Mouse (Mus musculus) CH12.LX (cell line): ENCODE measurements around the gene Zfp423. TPM values are rescaled to one million over a fixed set of nuclear protein-coding genes. Genes with fewer than 3 reads are reported as not detected.

Source experiments
- DNase-seq: peaks from one replicate; pipeline ENCODE4 v3.0.0-alpha.2; 2013; ENCODE audit errors: extremely low read depth
- H3K27ac ChIP-seq: 2 replicates; pipeline ENCODE4 v1.5.1; 2012; ENCODE audit warnings: low read depth, mild to moderate bottlenecking, control low read depth, moderate library complexity; ENCODE audit not compliant: insufficient read depth
- H3K27me3 ChIP-seq: replicated peaks from 2 replicates; pipeline ENCODE3; 2012; ENCODE audit warnings: inconsistent platforms
- H3K36me3 ChIP-seq, 2 experiments: replicated peaks in 1 of 2; 2 replicates each; pipeline versions ENCODE3 to v1.6.1; 2012; ENCODE audit warnings: inconsistent platforms in 1 of 2, low read length in 1 of 2, mild to moderate bottlenecking in 1 of 2, mixed read lengths in 1 of 2, moderate library complexity in 1 of 2; ENCODE audit not compliant: control insufficient read depth in 1 of 2, insufficient read depth in 1 of 2
- H3K4me1 ChIP-seq, 2 experiments: 2 replicates each; pipeline ENCODE4 v1.6.1; 2012; ENCODE audit warnings: inconsistent platforms in 1 of 2, moderate library complexity in 1 of 2; ENCODE audit not compliant: insufficient read depth in 2 of 2, control insufficient read depth in 1 of 2
- H3K4me2 ChIP-seq: 2 replicates; pipeline ENCODE4 v1.6.1; 2012; ENCODE audit warnings: low read depth, mild to moderate bottlenecking, control low read depth; ENCODE audit not compliant: poor library complexity, insufficient read depth, severe bottlenecking
- H3K4me3 ChIP-seq, 3 experiments: fragments of 150-350 bp in 1 of 3; sonication (generic) in 1 of 3; replicated peaks in 1 of 3; 2 replicates each; pipeline versions ENCODE3 to v1.5.1; 2011 to 2012; ENCODE audit warnings: low read depth in 2 of 3, low read length in 2 of 3, mild to moderate bottlenecking in 2 of 3, moderate library complexity in 2 of 3, control low read depth in 1 of 3, improper control_type of control experiment in 1 of 3, inconsistent platforms in 1 of 3, mixed read lengths in 1 of 3; ENCODE audit not compliant: poor library complexity in 1 of 3
- H3K79me2 ChIP-seq: replicated peaks from 2 replicates; pipeline ENCODE4 v1.6.1; 2012; ENCODE audit warnings: mild to moderate bottlenecking, moderate library complexity; ENCODE audit not compliant: control insufficient read depth, poor library complexity, insufficient read depth, severe bottlenecking; ENCODE audit errors: extremely low read depth
- H3K9ac ChIP-seq: 2 replicates; pipeline ENCODE4 v1.6.1; 2012; ENCODE audit warnings: low read depth, mild to moderate bottlenecking, control low read depth, moderate library complexity; ENCODE audit not compliant: insufficient read depth
- H3K9me3 ChIP-seq: replicated peaks from 2 replicates; pipeline ENCODE3; 2012; ENCODE audit warnings: low read length, inconsistent platforms, mixed read lengths
- BHLHE40 ChIP-seq: IDR thresholded peaks from 2 replicates; pipeline ENCODE4 v1.6.1; 2011; ENCODE audit warnings: mild to moderate bottlenecking, low read depth, low read length, improper control_type of control experiment
- CHD2 ChIP-seq: IDR thresholded peaks from 2 replicates; pipeline ENCODE4 v1.6.1; 2011; ENCODE audit warnings: low read length, improper control_type of control experiment
- E2F4 ChIP-seq: IDR thresholded peaks from 2 replicates; pipeline ENCODE4 v1.6.1; 2011; ENCODE audit warnings: low read depth, low read length, improper control_type of control experiment; ENCODE audit not compliant: insufficient replicate concordance
- EP300 ChIP-seq: IDR thresholded peaks from 2 replicates; pipeline ENCODE4 v1.6.1; 2011; ENCODE audit warnings: low read length, improper control_type of control experiment
- ETS1 ChIP-seq: conservative IDR thresholded peaks from 2 replicates; pipeline ENCODE4 v1.6.1; 2012; ENCODE audit warnings: low read depth, mild to moderate bottlenecking, inconsistent platforms, low read length, improper control_type of control experiment, moderate library complexity
- HCFC1 ChIP-seq: IDR thresholded peaks from 2 replicates; pipeline ENCODE4 v1.6.1; 2012; ENCODE audit warnings: low read depth, mild to moderate bottlenecking, inconsistent platforms, low read length, improper control_type of control experiment
- JUN ChIP-seq: IDR thresholded peaks from 2 replicates; pipeline ENCODE4 v1.6.1; 2011; ENCODE audit warnings: low read depth, mild to moderate bottlenecking, low read length, improper control_type of control experiment, moderate library complexity; ENCODE audit not compliant: insufficient read depth
- JUND ChIP-seq: conservative IDR thresholded peaks from 2 replicates; pipeline ENCODE4 v1.6.1; 2011; ENCODE audit warnings: low read depth, low read length, improper control_type of control experiment
- KAT2A ChIP-seq: IDR thresholded peaks from 2 replicates; pipeline ENCODE4 v1.6.1; 2012; ENCODE audit warnings: low read length, improper control_type of control experiment, inconsistent platforms; ENCODE audit not compliant: insufficient replicate concordance
- MAFK ChIP-seq: IDR thresholded peaks from 2 replicates; pipeline ENCODE4 v1.6.1; 2011; ENCODE audit warnings: low read length, improper control_type of control experiment; ENCODE audit not compliant: insufficient replicate concordance
- MAX ChIP-seq: IDR thresholded peaks from 2 replicates; pipeline ENCODE4 v1.6.1; 2011; ENCODE audit warnings: low read length, improper control_type of control experiment
- MAZ ChIP-seq: IDR thresholded peaks from 2 replicates; pipeline ENCODE4 v1.6.1; 2012; ENCODE audit warnings: low read depth, mild to moderate bottlenecking, inconsistent platforms, low read length, improper control_type of control experiment, moderate library complexity
- MEF2A ChIP-seq: IDR thresholded peaks from 2 replicates; pipeline ENCODE4 v1.6.1; 2014; ENCODE audit warnings: low read depth, mild to moderate bottlenecking, inconsistent platforms, low read length, improper control_type of control experiment, borderline replicate concordance
- MXI1 ChIP-seq: IDR thresholded peaks from 2 replicates; pipeline ENCODE4 v1.6.1; 2011; ENCODE audit warnings: mild to moderate bottlenecking, low read depth, low read length, improper control_type of control experiment
- MYC ChIP-seq: IDR thresholded peaks from 2 replicates; pipeline ENCODE4 v1.6.1; 2011; ENCODE audit warnings: low read depth, mild to moderate bottlenecking, improper control_type of control experiment, low read length
- NRF1 ChIP-seq: IDR thresholded peaks from 2 replicates; pipeline ENCODE4 v1.6.1; 2014; ENCODE audit warnings: low read depth, mild to moderate bottlenecking, inconsistent platforms, low read length, improper control_type of control experiment, moderate library complexity
- PAX5 ChIP-seq: IDR thresholded peaks from 2 replicates; pipeline ENCODE4 v1.6.1; 2012; ENCODE audit warnings: low read length, inconsistent platforms, mixed read lengths
- POLR2A ChIP-seq: IDR thresholded peaks from 2 replicates; pipeline ENCODE4 v1.6.1; 2011; ENCODE audit warnings: low read depth, mild to moderate bottlenecking, improper control_type of control experiment, low read length
- POLR2AphosphoS2 ChIP-seq: IDR thresholded peaks from 2 replicates; pipeline ENCODE4 v1.6.1; 2011; ENCODE audit warnings: low read depth, low read length, improper control_type of control experiment
- RCOR1 ChIP-seq: conservative IDR thresholded peaks from 2 replicates; pipeline ENCODE4 v1.6.1; 2012; ENCODE audit warnings: low read depth, mild to moderate bottlenecking, inconsistent platforms, low read length, improper control_type of control experiment
- SIN3A ChIP-seq: IDR thresholded peaks from 2 replicates; pipeline ENCODE4 v1.6.1; 2012; ENCODE audit warnings: low read length, improper control_type of control experiment, inconsistent platforms
- SMC3 ChIP-seq: IDR thresholded peaks from 2 replicates; pipeline ENCODE4 v1.6.1; 2011; ENCODE audit warnings: low read depth, low read length, improper control_type of control experiment
- TBP ChIP-seq: conservative IDR thresholded peaks from 2 replicates; pipeline ENCODE4 v1.6.1; 2011; ENCODE audit warnings: low read depth, low read length, improper control_type of control experiment
- TCF12 ChIP-seq: IDR thresholded peaks from 2 replicates; pipeline ENCODE4 v1.6.1; 2014; ENCODE audit warnings: low read depth, mild to moderate bottlenecking, inconsistent platforms, low read length, improper control_type of control experiment
- UBTF ChIP-seq: IDR thresholded peaks from 2 replicates; pipeline ENCODE4 v1.6.1; 2012; ENCODE audit warnings: low read depth, mild to moderate bottlenecking, inconsistent platforms, low read length, improper control_type of control experiment, moderate library complexity
- USF1 ChIP-seq: IDR thresholded peaks from 2 replicates; pipeline ENCODE4 v1.6.1; 2014; ENCODE audit warnings: low read depth, mild to moderate bottlenecking, inconsistent platforms, low read length, improper control_type of control experiment
- ZC3H11A ChIP-seq: IDR thresholded peaks from 2 replicates; pipeline ENCODE4 v1.6.1; 2012; ENCODE audit warnings: low read depth, mild to moderate bottlenecking, inconsistent platforms, low read length, improper control_type of control experiment
- ZNF384 ChIP-seq: IDR thresholded peaks from 2 replicates; pipeline ENCODE4 v1.6.1; 2012; ENCODE audit warnings: low read depth, low read length, improper control_type of control experiment, inconsistent platforms
- dilution Hi-C: fragments of 300-500 bp; cut with MboI; formaldehyde crosslinking; loops from 2 replicates; pipeline ENCODE4 v1.14.3; 2020; ENCODE audit warnings: low sequenced_read_pairs; ENCODE audit not compliant: extremely low pct_unique_long_range_greater_than_20kb, extremely low pct_ligation_motif_present
- in situ Hi-C: fragments of 300-500 bp; cut with MboI; formaldehyde crosslinking; loops from 3 replicates; pipeline ENCODE4 v1.14.3; 2019; ENCODE audit warnings: low sequenced_read_pairs, low pct_ligation_motif_present, low pct_unique_long_range_greater_than_20kb, mixed read lengths
- polyA plus RNA-seq: library from polyadenylated mRNA; unstranded; fragments of >175 nt; gene quantifications from 2 replicates; pipeline ENCODE4 v1.2.1, GENCODE M21; 2012; ENCODE audit warnings: low read depth; ENCODE audit not compliant: insufficient read length
- total RNA-seq, 2 experiments: library from RNA; depleted of rRNA; stranded (reverse); fragments of 300-350 nt in 1 of 2; fragments of >200 nt in 1 of 2; gene quantifications; 2 replicates each; pipeline ENCODE4 v1.2.3; 2012 to 2014

Zfp423 gene
- total and polyA plus RNA-seq, 3 experiments, result 0.25 to 2.7 (median 0.32) TPM

DNA sequence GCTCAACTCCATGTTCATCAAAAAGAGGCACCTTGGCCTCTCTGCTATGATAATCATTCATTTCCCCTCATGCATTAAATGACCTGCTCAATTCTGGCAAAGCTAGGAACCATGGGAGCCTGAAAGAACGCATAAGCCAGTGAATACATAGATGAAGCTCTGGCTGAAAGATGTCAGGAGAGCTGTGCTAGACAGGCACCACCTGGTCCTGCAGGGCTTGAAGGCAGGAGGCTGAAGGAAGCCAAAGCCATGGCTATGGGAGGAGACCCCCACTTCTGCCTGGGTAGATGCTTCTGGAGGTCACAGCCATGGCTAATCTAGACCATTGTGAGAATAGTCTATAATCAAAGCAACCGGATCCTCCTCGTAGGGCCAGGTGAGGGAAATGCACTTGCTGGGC is 183.5 kb downstream of the Zfp423 start:
- Histone ChIP-seq H3K9me3 (no peaks in the 10 kb centered on the region), H3K4me1 (peaks cover 16 to 42% of the 10 kb centered on the region in 2 experiments), H3K27ac (no peak overlapping the region), H3K79me2 (no peaks in the 10 kb centered on the region), H3K9ac (no peak overlapping the region), H3K4me2 (no peak overlapping the region), H3K27me3 (no peaks in the 10 kb centered on the region), H3K36me3 (peaks cover 0 to 5% of the 10 kb centered on the region in 2 experiments), H3K4me3 (no peak overlapping the region)
- DNase-seq, result no peak
- dilution Hi-C loops, result no loop called here
- no peak for TF ChIP-seq NRF1
- TF ChIP-seq MXI1, result no peak
- TF ChIP-seq TBP, result no peak
- no peak for TF ChIP-seq MEF2A
- no peak for TF ChIP-seq RCOR1
- no peak for TF ChIP-seq POLR2A
- no peak for TF ChIP-seq JUND
- TF ChIP-seq ETS1, result no peak
- no peak for TF ChIP-seq CHD2
- TF ChIP-seq MAX, result no peak
- TF ChIP-seq POLR2AphosphoS2, result no peak
- no peak for TF ChIP-seq JUN
- TF ChIP-seq KAT2A, result no peak
- TF ChIP-seq HCFC1, result no peak
- in situ Hi-C loops, result no loop called here

DNA sequence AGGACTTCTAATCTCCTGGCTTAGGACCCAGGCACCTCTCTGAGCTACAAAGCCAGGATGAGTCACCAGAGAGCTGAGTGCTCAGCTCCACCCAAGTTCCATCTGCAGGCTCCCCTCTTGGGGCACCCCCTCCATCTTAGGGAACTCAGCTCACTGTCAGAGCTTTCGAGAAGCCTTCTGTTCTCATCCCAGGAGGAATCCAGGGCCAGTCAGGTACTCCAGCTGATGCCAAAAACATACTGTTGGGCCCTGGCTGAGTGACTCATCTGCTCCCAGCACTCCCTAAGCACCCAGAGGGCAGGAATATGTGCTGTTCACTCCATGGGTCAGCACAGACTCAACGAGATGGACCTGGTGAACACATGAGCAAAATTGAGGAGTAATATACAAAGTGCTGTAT is 184.4 kb downstream of the Zfp423 start:
- DNase-seq, result peak; percentile 22
- H3K27ac ChIP-seq, result no peak overlapping the region
- H3K9ac ChIP-seq, result no peak overlapping the region
- H3K79me2 ChIP-seq, result no peaks in the 10 kb centered on the region
- no peaks in the 10 kb centered on the region for H3K9me3 ChIP-seq
- no peak overlapping the region for H3K4me3 ChIP-seq
- in situ Hi-C loops, result no loop called here
- H3K4me2 ChIP-seq, result no peak overlapping the region
- H3K4me1 ChIP-seq, result peaks cover 16 to 42% of the 10 kb centered on the region in 2 experiments
- dilution Hi-C loops, result no loop called here
- H3K27me3 ChIP-seq, result no peaks in the 10 kb centered on the region
- TF ChIP-seq E2F4, result no peak
- TF ChIP-seq MAX, result no peak
- TF ChIP-seq BHLHE40, result no peak
- no peak for TF ChIP-seq HCFC1
- TF ChIP-seq USF1, result no peak
- TF ChIP-seq MAZ, result no peak
- TF ChIP-seq SMC3, result no peak
- no peak for TF ChIP-seq ZNF384
- no peak for TF ChIP-seq JUN
- no peak for TF ChIP-seq JUND
- no peak for TF ChIP-seq PAX5
- no peak for TF ChIP-seq ZC3H11A
- TF ChIP-seq EP300, result no peak
- no peak for TF ChIP-seq CHD2
- no peak for TF ChIP-seq MYC
- no peak for TF ChIP-seq SIN3A
- TF ChIP-seq MAFK, result no peak
- TF ChIP-seq TCF12, result no peak
- TF ChIP-seq UBTF, result no peak
- TF ChIP-seq MEF2A, result no peak
- H3K36me3 ChIP-seq, result no peaks in the 10 kb centered on the region
